Mouse (Mus musculus): ENCODE data around the gene Esp36. TPM values are rescaled to one million over a fixed set of nuclear protein-coding genes. Genes with fewer than 3 reads are reported as not detected.
"Not testable (repeated sequence)": the region's sequence is repeated elsewhere in the genome, so short reads cannot be mapped to it uniquely, and the experiment has no call there.

Gene Esp36
- polyA plus RNA-seq (2017; shearing (Covaris generic)), result not detected

GRCm38 (mm10) chr17:38420085-38420484, at the start of gene Esp36:
Esp36 (minus strand) TSS chr17:38420185.
- no peak for ATAC-seq

GRCm38 (mm10) chr17:38456206-38456605, 36.2 kb upstream of the Esp36 start:
- not testable (repeated sequence) for ATAC-seq

GRCm38 (mm10) chr17:38450688-38451087, 30.7 kb upstream of the Esp36 start:
- no peak for ATAC-seq

- no peak for ATAC-seq
Observed at GRCm38 (mm10) chr17:38406135-38406534, 13.8 kb downstream of the Esp36 start.

GRCm38 (mm10) chr17:38391821-38392220, 28.2 kb downstream of the Esp36 start:
- no peak for ATAC-seq

Other genes starting within 250 kb of the Esp36 start
- gene Olfr134, start 248.8 kb downstream of the Esp36 start, polyA plus RNA-seq (2017; shearing (Covaris generic)), result not detected
- not detected for gene Olfr135, start 215.8 kb downstream of the Esp36 start, polyA plus RNA-seq (2017; shearing (Covaris generic))
- gene Olfr138, start 159.2 kb downstream of the Esp36 start, polyA plus RNA-seq (2017; shearing (Covaris generic)), result not detected
- not detected for gene Olfr137, start 112.6 kb downstream of the Esp36 start, polyA plus RNA-seq (2017; shearing (Covaris generic))
- not detected for gene Olfr136, start 90.4 kb downstream of the Esp36 start, polyA plus RNA-seq (2017; shearing (Covaris generic))
- not detected for gene Esp34, start 134.0 kb upstream of the Esp36 start, polyA plus RNA-seq (2017; shearing (Covaris generic))
- not detected for gene Esp31, start 219.3 kb upstream of the Esp36 start, polyA plus RNA-seq (2017; shearing (Covaris generic))

Data from CD4-positive, CD25-positive, alpha-beta regulatory T cell, adult 4 months (primary cell).